In the genomic region with DNA sequence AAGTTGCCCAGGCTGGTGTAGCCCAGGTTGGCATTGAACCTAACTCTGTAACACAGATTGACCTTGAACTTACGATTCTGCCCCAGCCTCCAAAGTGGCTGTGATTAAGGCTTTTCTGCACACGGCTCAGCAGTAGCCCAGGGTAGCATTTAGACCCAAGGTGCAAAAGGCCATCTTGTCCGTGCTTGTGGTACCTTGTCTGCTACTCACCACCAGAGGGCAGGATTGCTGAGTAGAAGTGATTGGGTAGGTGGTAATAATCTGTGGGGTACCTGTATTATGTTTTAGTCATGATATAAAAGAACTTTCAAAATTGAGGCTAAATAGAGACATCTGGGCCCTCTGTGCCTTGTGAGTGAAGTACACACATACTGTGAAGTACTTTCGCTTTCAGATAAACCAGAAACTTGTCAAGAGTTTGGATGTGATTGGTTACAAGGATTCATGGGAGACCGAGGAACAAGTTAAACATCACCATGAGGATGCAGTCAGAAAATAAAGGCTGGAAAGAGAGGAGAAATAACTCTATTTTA, we compare ENCODE assay signal across 7 mouse cellular contexts. TPM values are rescaled to one million over a fixed set of nuclear protein-coding genes. Genes with fewer than 3 reads are reported as not detected.
A peak's percentile ranks its signal among the peaks of the same experiment; 100 is the strongest.
DNase-seq lines count a peak whose midpoint lies in the region; ATAC-seq and TF ChIP-seq lines count a peak whose summit lies in the region.

No protein-coding gene starts in this region.

- no peaks in the 10 kb centered on the region for H3K4me1 ChIP-seq in liver, adult 2 months (ENCODE audit: control insufficient read depth, insufficient read depth, low read length)
- H3K4me1 ChIP-seq in liver, embryonic 12.5 days: no peaks in the 10 kb centered on the region
- H3K4me1 ChIP-seq in G1E (ENCODE audit: insufficient read depth, low read depth, low read length): peaks cover 4% of the 10 kb centered on the region; the same call in 1 of the 2 replicates
- H3K4me1 ChIP-seq in lung, embryonic 14.5 days (ENCODE audit: insufficient read depth): no peaks in the 10 kb centered on the region

- peaks cover 28% of the 10 kb centered on the region for H3K36me3 ChIP-seq in liver, adult 2 months (ENCODE audit: control insufficient read depth, insufficient read depth, low read length)
- peaks cover 77% of the 10 kb centered on the region for H3K36me3 ChIP-seq in liver, embryonic 12.5 days
- H3K36me3 ChIP-seq in G1E (replicated peaks): peaks cover 85% of the 10 kb centered on the region
- peaks cover 72% of the 10 kb centered on the region for H3K36me3 ChIP-seq in lung, embryonic 14.5 days (ENCODE audit: insufficient read depth)

- intact Hi-C loops in heart, postnatal 36 days (cut with DNase I): loop anchor here (2.0 kb wide), 1 partner anchor 113 kb away; no protein-coding TSS in a partner anchor

- peak; percentile 66 for TF ChIP-seq CTCF in liver, adult 2 months (IDR thresholded peaks at IDR 0.05; ENCODE audit: low read depth, low read length)
- peak; percentile 35; the same call in 1 of the 2 replicates for TF ChIP-seq CTCF in G1E (IDR thresholded peaks at IDR 0.05; ENCODE audit: low read depth, low read length)
- TF ChIP-seq CTCF in lung, embryonic 14.5 days (IDR thresholded peaks at IDR 0.05; ENCODE audit: low read depth): peak; percentile 74

- H3K27me3 ChIP-seq in liver, adult 2 months (ENCODE audit: control insufficient read depth, insufficient read depth, low read length): no peaks in the 10 kb centered on the region
- H3K27me3 ChIP-seq in liver, embryonic 12.5 days (replicated peaks): no peaks in the 10 kb centered on the region
- H3K27me3 ChIP-seq in G1E (ENCODE audit: insufficient read depth, low read length): no peaks in the 10 kb centered on the region
- H3K27me3 ChIP-seq in lung, embryonic 14.5 days (ENCODE audit: insufficient read depth, low read length): no peaks in the 10 kb centered on the region

- H3K9me3 ChIP-seq in liver, embryonic 12.5 days (replicated peaks): no peaks in the 10 kb centered on the region
- H3K9me3 ChIP-seq in G1E (replicated peaks): no peaks in the 10 kb centered on the region
- H3K9me3 ChIP-seq in lung, embryonic 14.5 days (ENCODE audit: low read depth, low read length): no peaks in the 10 kb centered on the region

- peak; percentile 46 for DNase-seq in liver, adult 2 months (ENCODE audit: extremely low read depth, low read depth, low spot score)
- DNase-seq in G1E (ENCODE audit: low spot score): no peak
- peak; percentile 48 for DNase-seq in adrenal gland, postnatal 10 days
- peak; percentile 20 to 23 for DNase-seq in heart, postnatal 36 days
- peak; percentile 49 for DNase-seq in lung, embryonic 14.5 days
- peak; percentile 25 to 55 for DNase-seq in thymus, adult 18-20 months

- TF ChIP-seq POLR2A in liver, adult 2 months (IDR thresholded peaks at IDR 0.05; ENCODE audit: extremely low read depth, insufficient read depth, low read length): no peak

- no peak for ATAC-seq in liver, embryonic 12.5 days
- ATAC-seq in G1E (ENCODE audit: extremely low read depth, insufficient number of reproducible peaks, low FRiP score, poor library complexity, severe bottlenecking): no peak
- ATAC-seq in lung, embryonic 14.5 days (ENCODE audit: insufficient read depth): no peak

- no peak overlapping the region for H3K4me2 ChIP-seq in liver, embryonic 12.5 days
- no peak overlapping the region for H3K4me2 ChIP-seq in lung, embryonic 14.5 days

- H3K27ac ChIP-seq in liver, adult 2 months (replicated peaks; ENCODE audit: insufficient read depth, low read depth, low read length): no peak overlapping the region
- no peak overlapping the region for H3K27ac ChIP-seq in liver, embryonic 12.5 days
- H3K27ac ChIP-seq in lung, embryonic 14.5 days (ENCODE audit: low read depth): no peak overlapping the region

- no peaks in the 10 kb centered on the region for H3K79me2 ChIP-seq in liver, adult 2 months (ENCODE audit: control insufficient read depth, insufficient read depth, low read length)

- H3K9ac ChIP-seq in liver, adult 2 months (ENCODE audit: low read depth, low read length): no peak overlapping the region
- no peak overlapping the region for H3K9ac ChIP-seq in liver, embryonic 12.5 days
- H3K9ac ChIP-seq in lung, embryonic 14.5 days: no peak overlapping the region

- 56% methylated on average over 5 of the region's 5 CpGs for WGBS in liver, adult 2 months
- WGBS in liver, embryonic 12.5 days (ENCODE audit: insufficient replicate concordance): 72% methylated on average over 5 of the region's 5 CpGs
- WGBS in lung, embryonic 14.5 days: 69% methylated on average over 5 of the region's 5 CpGs

- no peak overlapping the region for H3K4me3 ChIP-seq in liver, adult 2 months (ENCODE audit: insufficient read depth, low read depth, low read length)
- H3K4me3 ChIP-seq in liver, embryonic 12.5 days: no peak overlapping the region
- H3K4me3 ChIP-seq in G1E (ENCODE audit: low read depth, low read length): no peak overlapping the region
- no peak overlapping the region for H3K4me3 ChIP-seq in lung, embryonic 14.5 days (ENCODE audit: low read depth, low read length)

RNA-seq across cellular contexts. Expression of gene Rhoh, which starts 37.3 kb away (rescaled TPM):
- 1.2 TPM in 2 replicates for total RNA-seq in liver, adult 2 months (2014; rRNA removed)
- 0.20 and 0.22 TPM in 2 replicates for polyA plus RNA-seq in liver, adult 2 months (2012; rRNA removed)
- polyA plus RNA-seq in liver, embryonic 12.5 days (2016; fragmentation: Nextera tagmentation; extraction: Ambion mirVana): 2.1 and 2.5 TPM in 2 replicates
- not detected in 2 replicates for total RNA-seq in G1E (2014; fragmentation: Nextera tagmentation)
- 0.12 and 0.49 TPM in 2 replicates for total RNA-seq in G1E (2017)
- polyA plus RNA-seq in G1E (2012): not detected in 2 replicates
- total RNA-seq in adrenal gland, postnatal 10 days (2021): 1 to 10 TPM; 2.5 to 2.6 TPM
- under 1 TPM; 0.42 to 0.92 TPM for total RNA-seq in heart, postnatal 36 days (2021)
- 0.57 and 0.76 TPM in 2 replicates for polyA plus RNA-seq in lung, embryonic 14.5 days (2014; fragmentation: Nextera tagmentation; extraction: Ambion mirVana)
